Mouse (Mus musculus) embryonic facial prominence, embryonic 15.5 days (tissue): ENCODE data around the gene Inpp4b. TPM values are rescaled to one million over a fixed set of nuclear protein-coding genes. Genes with fewer than 3 reads are reported as not detected.

Experiments used
- ATAC-seq: fragments of 200-750 bp; cut with Nextera tagmentation; 2 replicates; pipeline ENCODE4 v1.8.0; 2017; ENCODE audit warnings: low read depth, moderate TSS enrichment; ENCODE audit not compliant: insufficient number of reproducible peaks, low FRiP score, low TSS enrichment
- H3K27ac ChIP-seq: fragments of 300-500 bp; sonication (generic); replicated peaks from 2 replicates; pipeline ENCODE4 v1.5.1; 2015; ENCODE audit warnings: mild to moderate bottlenecking, inconsistent platforms
- H3K27me3 ChIP-seq: fragments of 300-500 bp; sonication (generic); 2 replicates; pipeline ENCODE4 v1.6.1; 2015; ENCODE audit warnings: inconsistent platforms
- H3K36me3 ChIP-seq: fragments of 300-500 bp; sonication (generic); 2 replicates; pipeline ENCODE4 v1.6.1; 2015; ENCODE audit warnings: mild to moderate bottlenecking, inconsistent platforms
- H3K4me1 ChIP-seq: fragments of 300-500 bp; sonication (generic); 2 replicates; pipeline ENCODE4 v1.6.1; 2015; ENCODE audit warnings: inconsistent platforms
- H3K4me2 ChIP-seq: fragments of 300-500 bp; sonication (generic); replicated peaks from 2 replicates; pipeline ENCODE4 v1.6.1; 2015; ENCODE audit warnings: mild to moderate bottlenecking, inconsistent platforms
- H3K4me3 ChIP-seq: fragments of 300-500 bp; sonication (generic); replicated peaks from 2 replicates; pipeline ENCODE4 v1.5.1; 2015; ENCODE audit warnings: mild to moderate bottlenecking, inconsistent platforms
- H3K9ac ChIP-seq: fragments of 300-500 bp; sonication (generic); 2 replicates; pipeline ENCODE4 v1.6.1; 2015; ENCODE audit warnings: inconsistent platforms
- H3K9me3 ChIP-seq: fragments of 300-500 bp; sonication (generic); replicated peaks from 2 replicates; pipeline ENCODE4 v1.6.1; 2016; ENCODE audit warnings: inconsistent platforms
- WGBS: fragments of 180-500 bp; shearing (Covaris S2); methylation state at CpG from one replicate; pipeline ENCODE4 v1.1.7; 2015; 5-methylcytosine and 5-hydroxymethylcytosine counted together
- polyA plus RNA-seq: library from polyadenylated mRNA; unstranded; fragments of >200 nt; fragmentation: Nextera tagmentation; extraction: Ambion mirVana; gene quantifications from 2 replicates; pipeline ENCODE4 v1.2.1, GENCODE M21; 2015

Inpp4b gene
- polyA plus RNA-seq, 1 experiment from 2014 or later: 19.6 TPM

DNA sequence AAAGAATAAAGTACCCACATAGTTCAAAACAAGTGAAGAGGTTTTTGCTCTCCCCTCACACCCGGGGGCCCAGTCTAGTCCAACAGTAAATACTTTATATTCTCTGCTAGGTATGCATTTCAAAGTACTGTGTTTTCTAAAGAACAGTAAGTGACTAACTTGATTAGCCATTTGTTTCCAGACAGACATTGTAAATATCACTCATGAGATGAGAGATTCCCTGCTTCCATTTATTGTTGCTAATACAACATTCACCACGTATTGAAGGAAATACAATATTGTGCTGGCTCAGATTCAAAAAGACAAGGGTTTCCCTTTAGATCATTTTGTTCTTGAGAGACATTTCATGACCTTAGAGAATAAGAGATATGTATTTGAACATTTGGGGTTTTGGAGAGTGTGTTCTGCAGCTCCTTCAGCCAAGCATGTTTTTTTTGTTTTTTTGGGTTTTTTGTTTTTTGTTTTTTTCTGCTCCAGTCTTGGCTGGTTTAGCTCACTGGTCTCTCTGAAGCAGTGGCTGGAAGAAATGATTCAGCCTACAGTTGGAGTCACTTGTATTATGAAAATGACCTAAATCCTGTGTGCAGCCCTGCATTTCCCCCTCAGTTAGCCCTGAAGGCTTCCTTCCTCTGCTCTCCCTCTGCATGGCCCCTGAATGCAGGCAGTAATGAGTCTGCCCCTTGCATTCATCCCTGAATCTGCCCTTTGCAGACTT lies 426.5 kb downstream of the Inpp4b start:
- H3K27ac ChIP-seq: peak overlapping the region; percentile 51
- H3K4me2 ChIP-seq: peak overlapping the region; percentile 49
- no peak for ATAC-seq
- H3K36me3 ChIP-seq: no peaks in the 10 kb centered on the region
- H3K9ac ChIP-seq: no peak overlapping the region
- 15% methylated on average over 2 of the region's 2 CpGs for WGBS
- no peaks in the 10 kb centered on the region for H3K27me3 ChIP-seq
- peaks cover 28% of the 10 kb centered on the region for H3K4me1 ChIP-seq
- H3K9me3 ChIP-seq: no peaks in the 10 kb centered on the region
- H3K4me3 ChIP-seq: no peak overlapping the region; the same call in 1 of the 2 replicates

DNA sequence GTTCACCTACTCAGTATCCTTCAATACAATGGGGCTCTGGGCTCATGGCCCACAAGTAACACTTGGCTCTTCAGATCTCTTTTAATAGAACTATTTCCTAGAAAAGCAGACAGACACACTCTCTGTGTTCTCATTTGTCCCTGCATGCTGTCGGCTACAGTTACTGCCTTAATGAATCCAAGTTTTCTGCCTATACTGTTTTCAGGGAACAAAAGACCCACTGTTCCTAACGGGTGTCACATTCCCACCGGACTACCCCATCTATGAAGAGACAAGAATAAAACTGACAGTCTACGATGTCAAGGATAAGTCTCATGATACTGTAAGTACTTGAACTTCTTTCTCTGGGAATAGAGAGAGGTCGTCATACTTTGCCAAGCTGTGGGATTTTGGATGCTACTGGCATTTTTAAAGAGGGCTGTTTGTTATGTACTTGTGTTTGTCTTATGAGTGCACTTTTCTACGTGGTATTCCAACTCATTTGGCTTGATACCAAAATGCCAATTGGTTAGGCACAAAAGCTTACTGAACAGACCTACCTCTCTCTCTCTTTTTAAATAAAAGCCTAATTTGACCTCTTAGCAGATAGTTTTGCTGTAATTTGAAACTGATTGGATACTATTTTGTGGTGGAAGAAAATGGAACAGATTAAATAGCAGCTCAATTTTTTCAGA lies 428.4 kb downstream of the Inpp4b start:
- Histone ChIP-seq H3K4me3 (no peak overlapping the region), H3K27ac (no peak overlapping the region), H3K4me2 (no peak overlapping the region), H3K4me1 (peaks cover 32% of the 10 kb centered on the region), H3K27me3 (no peaks in the 10 kb centered on the region), H3K9me3 (no peaks in the 10 kb centered on the region), H3K9ac (no peak overlapping the region), H3K36me3 (no peaks in the 10 kb centered on the region)
- WGBS: 40% methylated on average over 6 of the region's 6 CpGs
- no peak for ATAC-seq

DNA sequence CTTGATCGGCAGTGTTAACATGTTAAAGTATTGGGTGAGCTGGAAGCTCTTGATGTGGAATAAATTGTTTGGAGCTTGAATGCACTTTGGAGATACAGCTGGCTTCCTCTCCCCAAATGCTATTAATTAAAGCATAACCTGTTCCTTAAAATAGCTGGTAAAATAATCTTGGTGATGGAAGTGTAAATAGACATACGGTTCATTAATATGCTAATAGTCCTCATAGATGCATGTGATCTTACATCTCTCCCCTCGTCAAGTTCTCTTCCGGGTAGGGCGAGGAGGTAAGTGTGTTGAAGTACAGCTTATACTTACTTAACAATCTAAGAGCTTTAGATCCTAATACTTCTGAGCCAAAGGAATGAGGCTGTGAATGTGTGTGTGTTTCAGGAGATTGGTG lies 430.5 kb downstream of the Inpp4b start:
- Histone ChIP-seq H3K4me1 (peaks cover 34% of the 10 kb centered on the region), H3K4me2 (no peak overlapping the region), H3K9me3 (no peaks in the 10 kb centered on the region), H3K9ac (no peak overlapping the region), H3K4me3 (no peak overlapping the region), H3K36me3 (no peaks in the 10 kb centered on the region), H3K27ac (no peak overlapping the region), H3K27me3 (no peaks in the 10 kb centered on the region)
- 71% methylated on average over 5 of the region's 5 CpGs for WGBS
- ATAC-seq: no peak

DNA sequence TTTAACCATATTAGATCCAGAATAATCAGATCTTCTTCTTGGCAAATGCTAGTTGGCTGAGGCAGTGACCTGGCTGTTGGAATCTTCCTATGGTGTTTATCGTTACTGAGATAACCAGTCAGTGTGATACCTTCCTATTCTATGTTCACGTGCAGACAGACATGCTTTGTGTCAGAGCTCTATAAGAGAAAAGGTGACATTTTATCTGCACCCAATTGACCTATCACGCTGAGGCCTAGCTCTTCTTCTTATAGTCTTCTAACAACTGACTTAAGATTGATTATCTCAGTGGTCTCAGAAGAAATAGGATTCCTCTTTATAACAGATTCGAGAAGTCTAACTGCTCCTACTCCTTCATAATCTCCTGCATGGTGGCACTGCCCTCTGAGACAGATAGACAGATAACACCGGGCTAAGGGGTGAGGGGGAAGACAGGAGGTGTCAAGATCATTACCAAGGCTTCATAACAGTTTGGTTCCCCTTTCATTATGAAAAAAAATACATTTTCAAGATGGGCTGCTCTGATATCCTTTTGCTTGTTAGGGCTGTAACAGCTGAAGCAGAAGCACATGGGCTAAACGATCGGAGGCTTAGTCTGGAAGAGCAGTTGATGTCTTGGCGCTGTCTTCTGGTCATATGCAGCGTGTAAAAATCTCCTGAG lies 431.1 kb downstream of the Inpp4b start:
- Histone ChIP-seq H3K9me3 (no peaks in the 10 kb centered on the region), H3K9ac (no peak overlapping the region)
- ATAC-seq: no peak

DNA sequence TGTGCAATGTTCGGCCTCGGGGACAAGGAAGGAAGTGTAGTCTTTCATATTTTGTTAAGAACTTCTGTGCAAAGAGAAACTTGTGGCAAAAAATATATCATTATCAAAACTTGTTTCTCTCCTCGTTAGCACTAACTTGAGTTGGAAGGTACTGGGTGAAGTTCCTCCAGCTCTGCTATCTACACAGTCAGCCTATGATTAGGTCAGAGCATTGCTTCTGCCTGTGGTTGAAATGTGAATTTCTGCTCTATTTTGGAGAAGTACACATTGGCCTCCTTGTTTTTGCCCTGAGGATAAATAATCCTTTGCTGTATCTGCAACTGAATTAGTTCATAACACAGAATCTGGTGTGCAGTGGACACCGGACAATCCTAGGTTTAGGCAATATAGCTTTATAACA lies 431.7 kb downstream of the Inpp4b start:
- Histone ChIP-seq H3K9ac (no peak overlapping the region), H3K4me3 (no peak overlapping the region), H3K36me3 (no peaks in the 10 kb centered on the region), H3K9me3 (no peaks in the 10 kb centered on the region), H3K4me1 (peaks cover 28% of the 10 kb centered on the region), H3K27ac (no peak overlapping the region), H3K27me3 (no peaks in the 10 kb centered on the region), H3K4me2 (no peak overlapping the region)
- 72% methylated on average over 4 of the region's 4 CpGs for WGBS
- no peak for ATAC-seq

More for the DNA sequence above, 431.1 kb downstream of the Inpp4b start:
- Histone ChIP-seq H3K4me3 (no peak overlapping the region), H3K4me2 (no peak overlapping the region), H3K27me3 (no peaks in the 10 kb centered on the region), H3K27ac (no peak overlapping the region), H3K36me3 (no peaks in the 10 kb centered on the region), H3K4me1 (peaks cover 32% of the 10 kb centered on the region)
- 63% methylated on average over 9 of the region's 9 CpGs for WGBS

DNA sequence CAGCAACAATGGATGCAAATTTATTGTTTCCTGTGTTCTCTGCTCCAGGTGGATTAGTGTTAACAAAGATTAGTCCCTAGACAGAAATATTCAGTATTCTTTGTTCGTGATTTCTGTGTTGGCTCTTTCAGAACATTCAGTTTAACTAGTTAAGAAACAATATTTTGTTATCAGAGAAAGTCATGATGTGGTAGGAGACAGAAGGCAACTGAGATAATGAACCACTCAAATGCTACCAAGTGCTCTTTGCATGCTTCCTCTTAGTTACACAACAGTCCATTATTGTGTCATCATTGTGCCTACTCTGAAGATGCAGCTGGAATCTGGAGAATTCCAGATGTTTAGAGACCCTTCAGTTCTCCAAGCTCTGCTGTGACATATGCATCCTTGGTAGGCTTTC lies 432.1 kb downstream of the Inpp4b start:
- Histone ChIP-seq H3K4me3 (no peak overlapping the region), H3K4me2 (no peak overlapping the region), H3K27ac (no peak overlapping the region), H3K27me3 (no peaks in the 10 kb centered on the region), H3K36me3 (no peaks in the 10 kb centered on the region), H3K4me1 (peaks cover 24% of the 10 kb centered on the region), H3K9ac (no peak overlapping the region), H3K9me3 (no peaks in the 10 kb centered on the region)
- ATAC-seq: no peak
- WGBS: 65% methylated on average over 1 of the region's 1 CpGs

DNA sequence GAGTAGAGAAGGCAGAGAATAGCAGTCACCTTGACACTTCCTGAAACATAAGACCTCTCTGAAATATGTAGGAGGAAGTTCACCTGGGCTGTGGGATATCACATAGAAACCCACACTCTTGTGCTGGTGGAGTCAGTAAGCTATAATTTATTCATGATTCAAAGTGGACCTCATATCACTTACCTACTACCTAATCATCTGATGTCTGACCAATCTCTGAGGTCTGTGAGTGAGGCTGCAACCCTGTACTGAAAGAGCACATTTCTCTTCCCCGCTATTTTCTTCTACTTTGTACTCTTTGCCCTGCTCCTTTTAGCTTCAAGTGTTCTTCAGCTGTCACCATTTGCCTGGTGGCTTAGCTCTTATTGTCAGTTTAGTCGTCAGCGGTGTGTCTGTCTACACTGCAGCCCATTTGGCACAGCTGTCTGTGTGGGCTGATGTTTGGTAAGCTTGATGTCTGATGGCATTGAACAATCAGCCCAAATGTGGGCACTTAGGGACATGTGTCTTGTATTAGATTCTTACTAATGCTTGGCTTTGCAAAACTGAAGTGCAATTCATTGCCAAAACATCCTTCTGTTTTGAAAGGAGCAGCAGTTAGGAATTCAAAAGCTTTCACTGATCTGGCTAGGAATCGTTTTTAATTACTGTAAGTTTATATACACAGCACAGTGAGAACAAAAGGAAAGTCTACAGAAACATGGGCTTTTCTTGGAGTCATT lies 434.3 kb downstream of the Inpp4b start:
- Histone ChIP-seq H3K4me1 (peaks cover 17% of the 10 kb centered on the region), H3K9me3 (no peaks in the 10 kb centered on the region), H3K36me3 (no peaks in the 10 kb centered on the region), H3K27ac (peak overlapping the region; percentile 34), H3K27me3 (no peaks in the 10 kb centered on the region), H3K4me3 (no peak overlapping the region), H3K9ac (no peak overlapping the region), H3K4me2 (no peak overlapping the region)
- 13% methylated on average over 4 of the region's 4 CpGs for WGBS
- peak; percentile 75 for ATAC-seq

DNA sequence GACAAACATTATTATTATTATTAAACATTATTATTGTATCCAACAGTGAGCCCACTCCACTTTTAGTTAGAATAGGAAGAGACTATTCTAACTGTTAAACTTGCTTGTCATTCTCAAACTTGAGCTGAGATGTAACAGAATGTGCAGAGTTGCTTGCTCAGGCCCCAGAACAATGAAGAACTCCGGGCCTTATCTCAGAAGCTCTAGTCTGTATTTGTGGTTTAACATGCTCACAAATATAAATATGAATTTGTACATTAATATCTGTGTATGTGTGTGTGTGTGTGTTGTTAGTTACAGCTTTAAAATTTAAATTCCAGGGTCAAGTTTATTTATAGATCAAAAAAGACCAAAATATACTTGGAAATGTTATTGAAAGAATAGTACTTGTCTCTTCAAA lies 435.3 kb downstream of the Inpp4b start:
- ATAC-seq: no peak
- no peaks in the 10 kb centered on the region for H3K27me3 ChIP-seq
- H3K36me3 ChIP-seq: no peaks in the 10 kb centered on the region
- peaks cover 17% of the 10 kb centered on the region for H3K4me1 ChIP-seq
- no peak overlapping the region for H3K27ac ChIP-seq
- no peaks in the 10 kb centered on the region for H3K9me3 ChIP-seq
- 81% methylated on average over 1 of the region's 1 CpGs for WGBS
- no peak overlapping the region for H3K9ac ChIP-seq
- H3K4me3 ChIP-seq: no peak overlapping the region
- no peak overlapping the region for H3K4me2 ChIP-seq

DNA sequence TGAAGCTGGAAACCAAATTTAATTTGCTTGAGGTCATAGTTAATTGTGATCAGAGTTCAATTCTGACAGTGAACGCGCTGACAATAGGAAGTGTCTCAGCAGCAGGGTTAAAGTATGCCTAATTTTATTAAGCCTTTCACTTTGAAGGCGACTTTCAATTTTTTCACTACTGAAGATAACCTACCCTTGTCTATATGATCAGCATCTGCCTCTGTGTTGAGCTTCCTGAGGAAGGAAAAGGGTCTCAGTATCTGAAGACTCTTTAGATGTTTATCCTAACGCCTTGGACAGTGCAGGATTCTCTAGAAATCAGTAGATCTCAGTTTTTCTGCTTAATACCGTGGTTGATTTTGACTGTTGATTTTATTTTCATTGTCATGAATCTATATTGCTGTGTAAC lies 437.1 kb downstream of the Inpp4b start:
- H3K4me3 ChIP-seq: no peak overlapping the region
- no peak for ATAC-seq
- H3K9me3 ChIP-seq: no peaks in the 10 kb centered on the region
- no peaks in the 10 kb centered on the region for H3K27me3 ChIP-seq
- no peak overlapping the region for H3K4me2 ChIP-seq
- no peak overlapping the region for H3K9ac ChIP-seq
- H3K27ac ChIP-seq: no peak overlapping the region
- peaks cover 13% of the 10 kb centered on the region for H3K4me1 ChIP-seq
- 84% methylated on average over 5 of the region's 5 CpGs for WGBS
- no peaks in the 10 kb centered on the region for H3K36me3 ChIP-seq

DNA sequence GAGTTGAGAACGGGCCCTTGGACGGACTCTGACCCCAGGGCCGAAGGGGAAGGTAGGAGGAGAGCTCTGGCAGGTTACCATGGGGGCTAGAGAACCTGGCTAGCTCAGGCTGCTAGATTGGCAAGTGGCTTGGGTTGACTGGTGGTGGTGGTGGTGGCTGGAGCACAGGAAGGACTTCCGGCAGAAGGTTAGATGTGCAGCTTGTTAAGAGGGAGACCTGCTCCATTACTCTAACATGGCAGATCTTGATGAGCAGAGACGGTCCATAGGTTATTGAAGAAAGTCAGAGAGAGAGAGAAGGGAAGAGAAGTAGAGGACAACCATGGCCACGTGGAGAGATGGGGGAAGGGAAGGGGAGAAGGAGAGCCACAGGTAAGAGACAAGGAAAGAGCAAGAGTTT lies 437.8 kb downstream of the Inpp4b start:
- Histone ChIP-seq H3K36me3 (no peaks in the 10 kb centered on the region), H3K9me3 (no peaks in the 10 kb centered on the region), H3K4me1 (peaks cover 13% of the 10 kb centered on the region), H3K9ac (no peak overlapping the region), H3K4me3 (no peak overlapping the region), H3K27ac (no peak overlapping the region), H3K4me2 (no peak overlapping the region), H3K27me3 (no peaks in the 10 kb centered on the region)
- WGBS: 91% methylated on average over 6 of the region's 6 CpGs
- ATAC-seq: no peak
